Mouse (Mus musculus) limb, embryonic 12.5 days (tissue): ENCODE results near the gene Fbxw7. TPM values are rescaled to one million over a fixed set of nuclear protein-coding genes. Genes with fewer than 3 reads are reported as not detected.

Source experiments
- ATAC-seq: fragments of 200-750 bp; cut with Nextera tagmentation; 2 replicates; pipeline ENCODE4 v1.8.0; 2017; ENCODE audit warnings: low read depth, moderate TSS enrichment; ENCODE audit not compliant: insufficient number of reproducible peaks, insufficient read depth, low FRiP score, low TSS enrichment
- H3K27ac ChIP-seq: fragments of 300-500 bp; sonication (generic); 2 replicates; pipeline ENCODE4 v1.5.1; 2016; ENCODE audit warnings: mild to moderate bottlenecking, moderate library complexity
- H3K27me3 ChIP-seq: fragments of 300-500 bp; sonication (generic); 2 replicates; pipeline ENCODE4 v1.6.1; 2016; ENCODE audit warnings: mild to moderate bottlenecking, moderate library complexity
- H3K36me3 ChIP-seq: fragments of 300-500 bp; sonication (generic); 2 replicates; pipeline ENCODE4 v1.6.1; 2016; ENCODE audit warnings: mild to moderate bottlenecking, moderate library complexity
- H3K4me1 ChIP-seq: fragments of 300-500 bp; sonication (generic); replicated peaks from 2 replicates; pipeline ENCODE4 v1.6.1; 2016
- H3K4me2 ChIP-seq: fragments of 300-500 bp; sonication (generic); 2 replicates; pipeline ENCODE4 v1.6.1; 2016; ENCODE audit warnings: mild to moderate bottlenecking, moderate library complexity
- H3K4me3 ChIP-seq: fragments of 300-500 bp; sonication (generic); replicated peaks from 2 replicates; pipeline ENCODE4 v1.5.1; 2016; ENCODE audit warnings: mild to moderate bottlenecking
- H3K9ac ChIP-seq: fragments of 300-500 bp; sonication (generic); replicated peaks from 2 replicates; pipeline ENCODE4 v1.6.1; 2016; ENCODE audit warnings: mild to moderate bottlenecking, moderate library complexity
- H3K9me3 ChIP-seq: fragments of 300-500 bp; sonication (generic); 2 replicates; pipeline ENCODE4 v1.6.1; 2016; ENCODE audit warnings: mild to moderate bottlenecking, moderate library complexity
- WGBS: fragments of 180-500 bp; shearing (Covaris S2); methylation state at CpG from one replicate; pipeline ENCODE4 v1.1.7; 2016; 5-methylcytosine and 5-hydroxymethylcytosine counted together
- polyA plus RNA-seq: library from polyadenylated mRNA; unstranded; fragments of >200 nt; fragmentation: Nextera tagmentation; extraction: Ambion mirVana; gene quantifications from 2 replicates; pipeline ENCODE4 v1.2.1, GENCODE M21; 2016

Fbxw7 gene
- 10.8 and 11.7 TPM in 2 replicates for polyA plus RNA-seq

GRCm38 (mm10) chr3:84814762-84815381 lies at the start of gene Fbxw7:
Gene Fbxw7, plus strand, starts transcription at chr3:84815268.
- peaks cover 6% of the 10 kb centered on the region; the same call in 1 of the 2 replicates for H3K36me3 ChIP-seq
- peak within 1 kb of the TSS; percentile 89 for H3K9ac ChIP-seq
- peak within 1 kb of the TSS; percentile 100 for H3K4me2 ChIP-seq
- no peaks in the 10 kb centered on the region for H3K9me3 ChIP-seq
- peak within 1 kb of the TSS; percentile 97 for H3K4me3 ChIP-seq
- no peaks in the 10 kb centered on the region for H3K27me3 ChIP-seq
- peak; percentile 29 for ATAC-seq
- H3K27ac ChIP-seq: peak within 1 kb of the TSS; percentile 92
- H3K4me1 ChIP-seq: peaks cover 20% of the 10 kb centered on the region
- 1% methylated on average over 70 of the region's 76 CpGs for WGBS

GRCm38 (mm10) chr3:84768940-84769339 lies 46.1 kb upstream of the Fbxw7 start:
- Histone ChIP-seq H3K4me2 (no peak overlapping the region), H3K9me3 (no peaks in the 10 kb centered on the region), H3K9ac (no peak overlapping the region), H3K36me3 (no peaks in the 10 kb centered on the region), H3K4me3 (no peak overlapping the region), H3K4me1 (no peaks in the 10 kb centered on the region), H3K27ac (no peak overlapping the region), H3K27me3 (no peaks in the 10 kb centered on the region)
- ATAC-seq: no peak
- WGBS: 93% methylated on average over 4 of the region's 4 CpGs

GRCm38 (mm10) chr3:84769411-84769810 lies 45.7 kb upstream of the Fbxw7 start:
- Histone ChIP-seq H3K4me3 (no peak overlapping the region), H3K9me3 (no peaks in the 10 kb centered on the region), H3K27me3 (no peaks in the 10 kb centered on the region), H3K4me2 (no peak overlapping the region), H3K27ac (no peak overlapping the region), H3K9ac (no peak overlapping the region), H3K4me1 (peaks cover 3% of the 10 kb centered on the region; the same call in 1 of the 2 replicates), H3K36me3 (no peaks in the 10 kb centered on the region)
- 89% methylated on average over 6 of the region's 6 CpGs for WGBS
- no peak for ATAC-seq

GRCm38 (mm10) chr3:84770518-84770917 lies 44.5 kb upstream of the Fbxw7 start:
- no peak overlapping the region for H3K9ac ChIP-seq
- H3K4me2 ChIP-seq: no peak overlapping the region
- no peaks in the 10 kb centered on the region for H3K9me3 ChIP-seq
- no peaks in the 10 kb centered on the region for H3K36me3 ChIP-seq
- no peaks in the 10 kb centered on the region for H3K27me3 ChIP-seq
- H3K4me3 ChIP-seq: no peak overlapping the region
- H3K27ac ChIP-seq: no peak overlapping the region
- H3K4me1 ChIP-seq: peaks cover 7% of the 10 kb centered on the region
- WGBS: 92% methylated on average over 6 of the region's 6 CpGs
- no peak for ATAC-seq

GRCm38 (mm10) chr3:84771980-84772379 lies 43.1 kb upstream of the Fbxw7 start:
- no peak for ATAC-seq
- no peaks in the 10 kb centered on the region for H3K9me3 ChIP-seq
- H3K4me1 ChIP-seq: peaks cover 17% of the 10 kb centered on the region
- no peak overlapping the region for H3K27ac ChIP-seq
- H3K9ac ChIP-seq: no peak overlapping the region
- no peaks in the 10 kb centered on the region for H3K27me3 ChIP-seq
- 79% methylated on average over 2 of the region's 2 CpGs for WGBS
- H3K4me2 ChIP-seq: no peak overlapping the region
- H3K36me3 ChIP-seq: no peaks in the 10 kb centered on the region
- H3K4me3 ChIP-seq: no peak overlapping the region

- peak overlapping the region; percentile 50 for H3K27ac ChIP-seq
- no peak overlapping the region for H3K9ac ChIP-seq
- peaks cover 17% of the 10 kb centered on the region for H3K4me1 ChIP-seq
- no peaks in the 10 kb centered on the region for H3K27me3 ChIP-seq
- no peaks in the 10 kb centered on the region for H3K36me3 ChIP-seq
- no peak overlapping the region for H3K4me2 ChIP-seq
- 24% methylated on average over 8 of the region's 8 CpGs for WGBS
- H3K4me3 ChIP-seq: no peak overlapping the region
- H3K9me3 ChIP-seq: no peaks in the 10 kb centered on the region
- ATAC-seq: no peak
Observed at GRCm38 (mm10) chr3:84774246-84775066, 40.6 kb upstream of the Fbxw7 start.

GRCm38 (mm10) chr3:84775067-84775423 lies 40.0 kb upstream of the Fbxw7 start:
- no peak overlapping the region for H3K4me3 ChIP-seq
- H3K9ac ChIP-seq: no peak overlapping the region
- H3K9me3 ChIP-seq: no peaks in the 10 kb centered on the region
- H3K4me2 ChIP-seq: no peak overlapping the region
- WGBS: 71% methylated on average over 6 of the region's 6 CpGs
- H3K36me3 ChIP-seq: no peaks in the 10 kb centered on the region
- no peak for ATAC-seq
- H3K27ac ChIP-seq: peak overlapping the region; percentile 36
- H3K27me3 ChIP-seq: no peaks in the 10 kb centered on the region
- H3K4me1 ChIP-seq: peaks cover 17% of the 10 kb centered on the region

GRCm38 (mm10) chr3:84775577-84775976 lies 39.5 kb upstream of the Fbxw7 start:
- Histone ChIP-seq H3K27ac (peak overlapping the region; percentile 36), H3K36me3 (no peaks in the 10 kb centered on the region), H3K9me3 (no peaks in the 10 kb centered on the region), H3K4me2 (no peak overlapping the region), H3K27me3 (no peaks in the 10 kb centered on the region), H3K4me1 (peaks cover 17% of the 10 kb centered on the region), H3K4me3 (no peak overlapping the region), H3K9ac (no peak overlapping the region)
- no peak for ATAC-seq
- 56% methylated on average over 4 of the region's 4 CpGs for WGBS

- H3K27ac ChIP-seq: peak overlapping the region; percentile 36; the same call in 1 of the 2 replicates
- no peaks in the 10 kb centered on the region for H3K36me3 ChIP-seq
- ATAC-seq: no peak
- no peaks in the 10 kb centered on the region for H3K9me3 ChIP-seq
- no peak overlapping the region for H3K4me2 ChIP-seq
- no peaks in the 10 kb centered on the region for H3K27me3 ChIP-seq
- H3K4me1 ChIP-seq: peaks cover 17% of the 10 kb centered on the region
- WGBS: 74% methylated on average over 1 of the region's 1 CpGs
- H3K4me3 ChIP-seq: no peak overlapping the region
- H3K9ac ChIP-seq: no peak overlapping the region
Observed at GRCm38 (mm10) chr3:84776084-84776483, 39.0 kb upstream of the Fbxw7 start.

- Histone ChIP-seq H3K9ac (no peak overlapping the region), H3K4me3 (no peak overlapping the region), H3K4me1 (no peaks in the 10 kb centered on the region), H3K9me3 (peaks cover 14% of the 10 kb centered on the region), H3K36me3 (no peaks in the 10 kb centered on the region), H3K27me3 (no peaks in the 10 kb centered on the region), H3K27ac (no peak overlapping the region), H3K4me2 (no peak overlapping the region)
- 94% methylated on average over 4 of the region's 4 CpGs for WGBS
- ATAC-seq: no peak
Observed at GRCm38 (mm10) chr3:84787914-84788313, 27.2 kb upstream of the Fbxw7 start.

GRCm38 (mm10) chr3:84804036-84804435 lies 11.0 kb upstream of the Fbxw7 start:
- Histone ChIP-seq H3K36me3 (no peaks in the 10 kb centered on the region), H3K27ac (no peak overlapping the region), H3K4me1 (no peaks in the 10 kb centered on the region), H3K9me3 (no peaks in the 10 kb centered on the region), H3K9ac (no peak overlapping the region), H3K4me2 (no peak overlapping the region), H3K4me3 (no peak overlapping the region), H3K27me3 (no peaks in the 10 kb centered on the region)
- no peak for ATAC-seq
- WGBS: 67% methylated on average over 9 of the region's 9 CpGs
